27 mouse cellular contexts compared by ENCODE assay signal in the genomic region with DNA sequence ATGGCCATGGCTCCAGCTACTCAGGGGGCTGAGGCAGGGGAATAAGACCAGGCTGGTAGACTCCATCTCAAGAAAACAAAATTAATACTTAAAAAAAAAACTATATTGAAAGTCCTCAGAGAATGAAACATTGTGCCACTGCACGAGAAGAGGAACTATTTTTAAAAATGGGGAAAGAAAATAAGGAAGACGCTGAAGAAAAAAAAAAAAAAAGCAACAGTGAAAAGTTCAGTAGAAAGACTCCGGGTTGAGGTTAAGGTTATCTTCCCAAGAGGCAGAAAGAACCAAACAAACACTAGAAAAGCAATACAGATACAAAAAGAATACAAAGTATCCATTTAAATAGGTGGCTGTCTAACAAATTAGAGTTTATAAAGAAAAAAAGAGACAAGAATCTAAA. TPM values are rescaled to one million over a fixed set of nuclear protein-coding genes. Genes with fewer than 3 reads are reported as not detected.
DNase-seq lines count a peak whose midpoint lies in the region; ATAC-seq and TF ChIP-seq lines count a peak whose summit lies in the region.
"Had no signal": no experiment of that assay in that cellular context is flagged by ENCODE, and none has a peak within 500 bp of the region (broad histone marks: within the 10 kb centered on the region; RNA-seq: fewer than 3 reads in every experiment).

No protein-coding gene starts in this region.

- 32% methylated on average over 3 of the region's 3 CpGs for WGBS in liver, postnatal 0 days (ENCODE audit: insufficient replicate concordance)
- 40% methylated on average over 3 of the region's 3 CpGs for WGBS in liver, embryonic 11.5 days

- TF ChIP-seq CTCF in liver, postnatal 0 days (IDR thresholded peaks at IDR 0.05; ENCODE audit: low read depth) = no peak

- no peak for DNase-seq in liver, postnatal 0 days
- DNase-seq in liver, embryonic 11.5 days (ENCODE audit: low spot score) = no peak
- no peak for DNase-seq in adrenal gland, adult 18-20 months (ENCODE audit: low spot score in 2 of 2)
- DNase-seq in layer of hippocampus, postnatal 25 days (ENCODE audit: extremely low spot score in 1 of 2, low spot score in 1 of 2) = no peak
- DNase-seq: adrenal gland, postnatal 10 days; adrenal gland, postnatal 36 days; cerebellum, adult 11 months; cerebellum, adult 2 months; cerebellum, adult 9-11 months; cerebellum, postnatal 25 days; gastrocnemius, postnatal 10 days; gastrocnemius, postnatal 36 days; heart, postnatal 36 days had no signal

- H3K27ac ChIP-seq in liver, postnatal 0 days (ENCODE audit: low read depth) = peak overlapping the region; percentile 59; the same call in 1 of the 2 replicates
- no peak overlapping the region for H3K27ac ChIP-seq in liver, embryonic 11.5 days (ENCODE audit: low read depth, low read length)
- H3K27ac ChIP-seq: embryonic facial prominence, embryonic 13.5 days; forebrain, embryonic 13.5 days; hindbrain, embryonic 10.5 days; hindbrain, embryonic 13.5 days had no signal

- no peak for ATAC-seq in liver, postnatal 0 days
- no peak for ATAC-seq in liver, embryonic 11.5 days (replicated peaks; ENCODE audit: low FRiP score)
- peak; percentile 55 for ATAC-seq in granulocyte monocyte progenitor cell, adult 5-6 weeks (replicated peaks; ENCODE audit: poor library complexity, severe bottlenecking)
- ATAC-seq in megakaryocyte progenitor cell, adult 5-6 weeks (replicated peaks; ENCODE audit: poor library complexity) = peak; percentile 44; the same call in 1 of the 2 replicates
- ATAC-seq: activated CD4-positive, CD25-positive, alpha-beta regulatory T cell, adult 4 months; forebrain, embryonic 13.5 days; forebrain, embryonic 16.5 days; hindbrain, embryonic 16.5 days; inflammation-experienced regulatory T-cells, adult 6 months; intestine, embryonic 16.5 days had no signal

- no peaks in the 10 kb centered on the region for H3K27me3 ChIP-seq in liver, postnatal 0 days (ENCODE audit: insufficient read depth, low read length)
- no peaks in the 10 kb centered on the region for H3K27me3 ChIP-seq in liver, embryonic 11.5 days (replicated peaks; ENCODE audit: control insufficient read depth, insufficient read depth, low read length)
- H3K27me3 ChIP-seq: embryonic facial prominence, embryonic 13.5 days; forebrain, embryonic 13.5 days; hindbrain, embryonic 13.5 days had no signal

- peaks cover 5% of the 10 kb centered on the region; the same call in 1 of the 2 replicates for H3K9me3 ChIP-seq in liver, postnatal 0 days (ENCODE audit: low read length)
- no peaks in the 10 kb centered on the region for H3K9me3 ChIP-seq in liver, embryonic 11.5 days (ENCODE audit: control insufficient read depth, low read length)

- no peaks in the 10 kb centered on the region for H3K36me3 ChIP-seq in liver, postnatal 0 days (replicated peaks; ENCODE audit: insufficient read depth, low read length)
- no peaks in the 10 kb centered on the region for H3K36me3 ChIP-seq in liver, embryonic 11.5 days (ENCODE audit: control insufficient read depth, insufficient read depth, low read length)
- H3K36me3 ChIP-seq: embryonic facial prominence, embryonic 13.5 days; G1E; hindbrain, embryonic 10.5 days; hindbrain, embryonic 13.5 days had no signal

- no peaks in the 10 kb centered on the region for H3K4me1 ChIP-seq in liver, postnatal 0 days (ENCODE audit: insufficient read depth)
- no peaks in the 10 kb centered on the region for H3K4me1 ChIP-seq in liver, embryonic 11.5 days (replicated peaks; ENCODE audit: control insufficient read depth, insufficient read depth, low read length)
- H3K4me1 ChIP-seq: embryonic facial prominence, embryonic 13.5 days; forebrain, embryonic 13.5 days; hindbrain, embryonic 10.5 days; hindbrain, embryonic 13.5 days had no signal

- H3K4me3 ChIP-seq in liver, postnatal 0 days (ENCODE audit: low read depth, low read length) = no peak overlapping the region
- H3K4me3 ChIP-seq in liver, embryonic 11.5 days (ENCODE audit: low read depth, low read length) = no peak overlapping the region
- H3K4me3 ChIP-seq: embryonic facial prominence, embryonic 13.5 days; erythroblast, embryonic 14.5 days; forebrain, embryonic 13.5 days; hindbrain, embryonic 10.5 days; hindbrain, embryonic 13.5 days had no signal

- H3K9ac ChIP-seq in liver, postnatal 0 days (replicated peaks) = no peak overlapping the region
- H3K9ac ChIP-seq in liver, embryonic 11.5 days (ENCODE audit: low read depth, low read length) = no peak overlapping the region
- H3K9ac ChIP-seq: embryonic facial prominence, embryonic 13.5 days; forebrain, embryonic 13.5 days; hindbrain, embryonic 13.5 days had no signal

- H3K4me2 ChIP-seq in liver, postnatal 0 days (ENCODE audit: low read depth, low read length) = no peak overlapping the region
- no peak overlapping the region for H3K4me2 ChIP-seq in liver, embryonic 11.5 days
- H3K4me2 ChIP-seq: embryonic facial prominence, embryonic 13.5 days; forebrain, embryonic 13.5 days; heart, embryonic 11.5 days; hindbrain, embryonic 13.5 days had no signal

- TF ChIP-seq EP300 in liver, postnatal 0 days (IDR thresholded peaks at IDR 0.05; ENCODE audit: low read depth) = no peak

RNA-seq across cellular contexts. Expression of a gene that starts 15.1 kb away (rescaled TPM):
- polyA plus RNA-seq in liver, postnatal 0 days (2015; fragmentation: Nextera tagmentation; extraction: Ambion mirVana) = 7.2 and 8.8 TPM in 2 replicates
- polyA plus RNA-seq in liver, embryonic 11.5 days (2014; fragmentation: Nextera tagmentation; extraction: Ambion mirVana) = 6.7 and 9.3 TPM in 2 replicates
- total RNA-seq in granulocyte monocyte progenitor cell, adult 5-6 weeks (2014; fragmentation: Nextera tagmentation) = 14.2 and 44.5 TPM in 2 replicates
- 9.7 and 13.8 TPM in 2 replicates for total RNA-seq in granulocyte monocyte progenitor cell, adult 5-6 weeks (2017)
- total RNA-seq in megakaryocyte progenitor cell, adult 5-6 weeks (2015) = 27.7 and 29.1 TPM in 2 replicates
- 13.0 and 15.9 TPM in 2 replicates for total RNA-seq in megakaryocyte progenitor cell, adult 5-6 weeks (2017)
- 10 to 100 TPM in 1 of 2 experiments, 1 to 10 TPM in 1; 7.6 to 14.6 TPM for total RNA-seq in adrenal gland, adult 18-20 months (2021)
- total RNA-seq in layer of hippocampus, postnatal 25 days (2021) = 10 to 100 TPM; 11.4 to 12.7 TPM

RNA-seq across cellular contexts. Expression of a gene that starts 41.1 kb away (rescaled TPM):
- 5.9 and 7.7 TPM in 2 replicates for polyA plus RNA-seq in liver, postnatal 0 days (2015; fragmentation: Nextera tagmentation; extraction: Ambion mirVana)
- 24.3 and 26.3 TPM in 2 replicates for polyA plus RNA-seq in liver, embryonic 11.5 days (2014; fragmentation: Nextera tagmentation; extraction: Ambion mirVana)
- 16.3 and 28.7 TPM in 2 replicates for total RNA-seq in granulocyte monocyte progenitor cell, adult 5-6 weeks (2014; fragmentation: Nextera tagmentation)
- total RNA-seq in granulocyte monocyte progenitor cell, adult 5-6 weeks (2017) = 25.9 and 28.3 TPM in 2 replicates
- total RNA-seq in megakaryocyte progenitor cell, adult 5-6 weeks (2015) = 24.4 and 32.5 TPM in 2 replicates
- 25.4 and 29.1 TPM in 2 replicates for total RNA-seq in megakaryocyte progenitor cell, adult 5-6 weeks (2017)
- 10 to 100 TPM; 15.3 to 16.7 TPM for total RNA-seq in adrenal gland, adult 18-20 months (2021)
- total RNA-seq in layer of hippocampus, postnatal 25 days (2021) = 10 to 100 TPM; 22.0 to 22.9 TPM

Comparison
In these comparisons a context has a peak if more than half of its experiments do, and no peak if none do; other contexts are left out.
1. ATAC-seq: peak in granulocyte monocyte progenitor cell, adult 5-6 weeks (single experiment) and megakaryocyte progenitor cell, adult 5-6 weeks (single experiment); none in liver, postnatal 0 days (single experiment) and liver, embryonic 11.5 days (single experiment).